Mouse (Mus musculus) stomach, embryonic 16.5 days (tissue): ENCODE data around the gene Tead2. TPM values are rescaled to one million over a fixed set of nuclear protein-coding genes. Genes with fewer than 3 reads are reported as not detected.

Source experiments
- ATAC-seq: fragments of 200-750 bp; cut with Nextera tagmentation; 2 replicates; pipeline ENCODE4 v1.8.0; 2017; ENCODE audit warnings: moderate number of reproducible peaks, moderate TSS enrichment; ENCODE audit not compliant: insufficient read depth, low FRiP score
- H3K27ac ChIP-seq: fragments of 300-500 bp; sonication (generic); 2 replicates; pipeline ENCODE4 v1.5.1; 2014; ENCODE audit warnings: low read length
- H3K27me3 ChIP-seq: fragments of 300-500 bp; sonication (generic); 2 replicates; pipeline ENCODE4 v1.6.1; 2014; ENCODE audit warnings: low read length, control low read depth, mixed read lengths; ENCODE audit not compliant: control insufficient read depth, insufficient read depth
- H3K36me3 ChIP-seq: fragments of 300-500 bp; sonication (generic); 2 replicates; pipeline ENCODE4 v1.6.1; 2014; ENCODE audit warnings: low read length; ENCODE audit not compliant: control insufficient read depth, insufficient read depth
- H3K4me1 ChIP-seq: fragments of 300-500 bp; sonication (generic); 2 replicates; pipeline ENCODE4 v1.6.1; 2014; ENCODE audit warnings: low read length, control low read depth, mixed read lengths; ENCODE audit not compliant: control insufficient read depth, insufficient read depth
- H3K4me2 ChIP-seq: fragments of 300-500 bp; sonication (generic); 2 replicates; pipeline ENCODE4 v1.6.1; 2014; ENCODE audit warnings: low read depth, low read length, mixed read lengths
- H3K4me3 ChIP-seq: fragments of 300-500 bp; sonication (generic); replicated peaks from 2 replicates; pipeline ENCODE4 v1.5.1; 2014; ENCODE audit warnings: mild to moderate bottlenecking, low read length
- H3K9ac ChIP-seq: fragments of 300-500 bp; sonication (generic); 2 replicates; pipeline ENCODE4 v1.6.1; 2014; ENCODE audit warnings: low read length
- H3K9me3 ChIP-seq: fragments of 300-500 bp; sonication (generic); replicated peaks from 2 replicates; pipeline ENCODE4 v1.6.1; 2016; ENCODE audit warnings: low read length, control low read depth; ENCODE audit not compliant: control insufficient read depth
- WGBS: fragments of 180-500 bp; shearing (Covaris S2); extraction: QIAGEN DNeasy Blood & Tissue Kit; methylation state at CpG from one replicate; pipeline ENCODE4 v1.1.7; 2014; 5-methylcytosine and 5-hydroxymethylcytosine counted together
- polyA plus RNA-seq: library from polyadenylated mRNA; unstranded; fragments of >200 nt; fragmentation: Nextera tagmentation; extraction: Ambion mirVana; gene quantifications from 2 replicates; pipeline ENCODE4 v1.2.1, GENCODE M21; 2015

The Tead2 gene
- polyA plus RNA-seq, 1 experiment from 2014 or later, result 93.9 TPM

- Histone ChIP-seq H3K4me3 (no peak overlapping the region), H3K9me3 (no peaks in the 10 kb centered on the region), H3K9ac (no peak overlapping the region), H3K4me1 (peaks cover 2% of the 10 kb centered on the region; the same call in 1 of the 2 replicates), H3K36me3 (peaks cover 37% of the 10 kb centered on the region), H3K4me2 (no peak overlapping the region), H3K27me3 (no peaks in the 10 kb centered on the region), H3K27ac (no peak overlapping the region)
- WGBS, result 94% methylated on average over 18 of the region's 18 CpGs
- ATAC-seq, result no peak; the same call in 1 of the 2 replicates
Observed at GRCm38 (mm10) chr7:45228548-45228947, 13.0 kb downstream of the Tead2 start.

GRCm38 (mm10) chr7:45229046-45229445, 13.5 kb downstream of the Tead2 start:
- WGBS, result 89% methylated on average over 8 of the region's 8 CpGs
- no peak overlapping the region for H3K4me2 ChIP-seq

GRCm38 (mm10) chr7:45229459-45230203, 14.1 kb downstream of the Tead2 start:
- no peak overlapping the region for H3K4me3 ChIP-seq
- no peak overlapping the region for H3K4me2 ChIP-seq
- H3K4me1 ChIP-seq, result peaks cover 10% of the 10 kb centered on the region
- H3K27ac ChIP-seq, result no peak overlapping the region
- H3K36me3 ChIP-seq, result peaks cover 34% of the 10 kb centered on the region
- H3K27me3 ChIP-seq, result no peaks in the 10 kb centered on the region
- no peaks in the 10 kb centered on the region for H3K9me3 ChIP-seq
- no peak for ATAC-seq
- 88% methylated on average over 7 of the region's 7 CpGs for WGBS
- no peak overlapping the region for H3K9ac ChIP-seq

More at GRCm38 (mm10) chr7:45229046-45229445, 13.5 kb downstream of the Tead2 start:
- no peak overlapping the region for H3K27ac ChIP-seq
- peaks cover 37% of the 10 kb centered on the region for H3K36me3 ChIP-seq
- no peaks in the 10 kb centered on the region for H3K9me3 ChIP-seq
- no peak overlapping the region for H3K4me3 ChIP-seq
- no peak overlapping the region for H3K9ac ChIP-seq
- no peak for ATAC-seq
- peaks cover 7% of the 10 kb centered on the region for H3K4me1 ChIP-seq
- no peaks in the 10 kb centered on the region for H3K27me3 ChIP-seq

- WGBS, result 90% methylated on average over 12 of the region's 12 CpGs
- Histone ChIP-seq H3K27ac (no peak overlapping the region), H3K4me2 (no peak overlapping the region), H3K27me3 (no peaks in the 10 kb centered on the region), H3K4me3 (no peak overlapping the region), H3K9me3 (no peaks in the 10 kb centered on the region), H3K9ac (no peak overlapping the region), H3K36me3 (peaks cover 27% of the 10 kb centered on the region), H3K4me1 (peaks cover 23% of the 10 kb centered on the region)
- no peak for ATAC-seq
Observed at GRCm38 (mm10) chr7:45231192-45231591, 15.6 kb downstream of the Tead2 start.

GRCm38 (mm10) chr7:45231941-45232340, 16.4 kb downstream of the Tead2 start:
- no peak overlapping the region for H3K9ac ChIP-seq
- H3K4me2 ChIP-seq, result no peak overlapping the region
- 81% methylated on average over 11 of the region's 11 CpGs for WGBS
- H3K27me3 ChIP-seq, result no peaks in the 10 kb centered on the region
- no peak overlapping the region for H3K27ac ChIP-seq
- H3K4me3 ChIP-seq, result no peak overlapping the region
- ATAC-seq, result no peak
- H3K36me3 ChIP-seq, result peaks cover 20% of the 10 kb centered on the region; the same call in 1 of the 2 replicates
- H3K4me1 ChIP-seq, result peaks cover 23% of the 10 kb centered on the region
- no peaks in the 10 kb centered on the region for H3K9me3 ChIP-seq

GRCm38 (mm10) chr7:45232716-45233465, 17.3 kb downstream of the Tead2 start:
- ATAC-seq, result no peak
- peaks cover 23% of the 10 kb centered on the region for H3K4me1 ChIP-seq
- no peaks in the 10 kb centered on the region for H3K9me3 ChIP-seq
- H3K36me3 ChIP-seq, result peaks cover 20% of the 10 kb centered on the region; the same call in 1 of the 2 replicates
- H3K4me3 ChIP-seq, result no peak overlapping the region
- H3K27ac ChIP-seq, result no peak overlapping the region
- no peak overlapping the region for H3K9ac ChIP-seq
- no peak overlapping the region for H3K4me2 ChIP-seq
- WGBS, result 59% methylated on average over 13 of the region's 13 CpGs
- no peaks in the 10 kb centered on the region for H3K27me3 ChIP-seq

GRCm38 (mm10) chr7:45233580-45234332, 18.2 kb downstream of the Tead2 start:
- WGBS, result 35% methylated on average over 20 of the region's 20 CpGs
- Histone ChIP-seq H3K4me1 (peaks cover 23% of the 10 kb centered on the region), H3K36me3 (peaks cover 14% of the 10 kb centered on the region; the same call in 1 of the 2 replicates), H3K4me2 (peak overlapping the region; percentile 51), H3K27ac (0 out of 2 replicates have a peak overlapping the region, but pooled peaks have one; percentile 43), H3K27me3 (peaks cover 7% of the 10 kb centered on the region), H3K9ac (peak overlapping the region; percentile 44; the same call in 1 of the 2 replicates), H3K4me3 (no peak overlapping the region), H3K9me3 (no peaks in the 10 kb centered on the region)
- ATAC-seq, result no peak; the same call in 1 of the 2 replicates

- peak overlapping the region; percentile 44; the same call in 1 of the 2 replicates for H3K9ac ChIP-seq
- H3K27me3 ChIP-seq, result peaks cover 8% of the 10 kb centered on the region
- H3K4me1 ChIP-seq, result peaks cover 23% of the 10 kb centered on the region
- peaks cover 9% of the 10 kb centered on the region; the same call in 1 of the 2 replicates for H3K36me3 ChIP-seq
- WGBS, result 16% methylated on average over 29 of the region's 29 CpGs
- ATAC-seq, result no peak; the same call in 1 of the 2 replicates
- H3K4me3 ChIP-seq, result peak overlapping the region; percentile 28; the same call in 1 of the 2 replicates
- H3K27ac ChIP-seq, result peak overlapping the region; percentile 43; the same call in 1 of the 2 replicates
- no peaks in the 10 kb centered on the region for H3K9me3 ChIP-seq
- H3K4me2 ChIP-seq, result peak overlapping the region; percentile 51
Observed at GRCm38 (mm10) chr7:45234333-45234841, 18.8 kb downstream of the Tead2 start.
